Mouse (Mus musculus): Measurements from ENCODE around the gene Olfr250. TPM values are rescaled to one million over a fixed set of nuclear protein-coding genes. Genes with fewer than 3 reads are reported as not detected.
"Not testable (repeated sequence)": the region's sequence is repeated elsewhere in the genome, so short reads cannot be mapped to it uniquely, and the experiment has no call there.

Olfr250 gene
- polyA plus RNA-seq (2014; fragmentation: Nextera tagmentation; extraction: Ambion mirVana), result not detected in 2 replicates

- Histone ChIP-seq H3K4me1 (ENCODE audit: control insufficient read depth, insufficient read depth, low read length) (no peaks in the 10 kb centered on the region), H3K27ac (ENCODE audit: low read depth, low read length) (no peak within 1 kb of the TSS), H3K9me3 (ENCODE audit: control insufficient read depth, low read length) (no peaks in the 10 kb centered on the region), H3K4me3 (ENCODE audit: low read depth, low read length) (no peak within 1 kb of the TSS), H3K4me2 (no peak within 1 kb of the TSS), H3K36me3 (ENCODE audit: control insufficient read depth, insufficient read depth, low read length) (no peaks in the 10 kb centered on the region), H3K27me3 (ENCODE audit: control insufficient read depth, insufficient read depth, low read length) (no peaks in the 10 kb centered on the region), H3K9ac (ENCODE audit: low read length) (no peak within 1 kb of the TSS)
- 88% methylated on average over 2 of the region's 2 CpGs for WGBS
- ATAC-seq (ENCODE audit: low FRiP score), result no peak
- DNase-seq (ENCODE audit: low spot score, missing footprints), result no peak
These were observed at the start of gene Olfr250 for GRCm38 (mm10) chr9:38366596-38366995. TSS of gene Olfr250 (plus strand) at chr9:38366896.

GRCm38 (mm10) chr9:38328760-38329159 is 37.9 kb upstream of the Olfr250 start, which contains the start of gene Olfr25:
TSS of gene Olfr25 (plus strand) at chr9:38329060.
- 83% methylated on average over 3 of the region's 3 CpGs for WGBS
- no peak for ATAC-seq (ENCODE audit: low FRiP score)
- Histone ChIP-seq H3K36me3 (ENCODE audit: control insufficient read depth, insufficient read depth, low read length) (no peaks in the 10 kb centered on the region), H3K27me3 (ENCODE audit: control insufficient read depth, insufficient read depth, low read length) (no peaks in the 10 kb centered on the region), H3K9me3 (ENCODE audit: control insufficient read depth, low read length) (no peaks in the 10 kb centered on the region), H3K4me3 (ENCODE audit: low read depth, low read length) (no peak within 1 kb of the TSS), H3K4me1 (ENCODE audit: control insufficient read depth, insufficient read depth, low read length) (no peaks in the 10 kb centered on the region), H3K27ac (ENCODE audit: low read depth, low read length) (no peak within 1 kb of the TSS), H3K9ac (ENCODE audit: low read length) (no peak within 1 kb of the TSS), H3K4me2 (no peak within 1 kb of the TSS)
- DNase-seq (ENCODE audit: low spot score, missing footprints), result no peak

- no peaks in the 10 kb centered on the region for H3K9me3 ChIP-seq (ENCODE audit: control insufficient read depth, low read length)
- no peaks in the 10 kb centered on the region for H3K36me3 ChIP-seq (ENCODE audit: control insufficient read depth, insufficient read depth, low read length)
- H3K9ac ChIP-seq (ENCODE audit: low read length), result no peak within 1 kb of the TSS
- DNase-seq (ENCODE audit: low spot score, missing footprints) (no peak), ATAC-seq (ENCODE audit: low FRiP score) (no peak)
- no peaks in the 10 kb centered on the region for H3K27me3 ChIP-seq (ENCODE audit: control insufficient read depth, insufficient read depth, low read length)
- no peak within 1 kb of the TSS for H3K27ac ChIP-seq (ENCODE audit: low read depth, low read length)
- 95% methylated on average over 4 of the region's 4 CpGs for WGBS
- H3K4me1 ChIP-seq (ENCODE audit: control insufficient read depth, insufficient read depth, low read length), result no peaks in the 10 kb centered on the region
- H3K4me3 ChIP-seq (ENCODE audit: low read depth, low read length), result no peak within 1 kb of the TSS
- H3K4me2 ChIP-seq, result no peak within 1 kb of the TSS
These were observed 18.6 kb upstream of the Olfr250 start, which contains the start of gene Olfr898 for GRCm38 (mm10) chr9:38348111-38348510. TSS of gene Olfr898 (plus strand) at chr9:38348411.

- DNase-seq (ENCODE audit: low spot score, missing footprints), result no peak
- Histone ChIP-seq H3K4me1 (ENCODE audit: control insufficient read depth, insufficient read depth, low read length) (no peaks in the 10 kb centered on the region), H3K4me2 (no peak within 1 kb of the TSS), H3K4me3 (ENCODE audit: low read depth, low read length) (no peak within 1 kb of the TSS), H3K27ac (ENCODE audit: low read depth, low read length) (no peak within 1 kb of the TSS), H3K9ac (ENCODE audit: low read length) (no peak within 1 kb of the TSS), H3K9me3 (ENCODE audit: control insufficient read depth, low read length) (no peaks in the 10 kb centered on the region), H3K36me3 (ENCODE audit: control insufficient read depth, insufficient read depth, low read length) (no peaks in the 10 kb centered on the region), H3K27me3 (ENCODE audit: control insufficient read depth, insufficient read depth, low read length) (no peaks in the 10 kb centered on the region)
- 81% methylated on average over 2 of the region's 2 CpGs for WGBS
- no peak for ATAC-seq (ENCODE audit: low FRiP score)
These were observed 10.1 kb downstream of the Olfr250 start, which contains the start of gene Olfr251 for GRCm38 (mm10) chr9:38376786-38377185. TSS of gene Olfr251 (plus strand) at chr9:38377086.

GRCm38 (mm10) chr9:38401398-38401797 is 34.7 kb downstream of the Olfr250 start, which contains the start of gene Olfr147:
TSS of gene Olfr147 (plus strand) at chr9:38401698.
- ATAC-seq (ENCODE audit: low FRiP score), result no peak
- no peaks in the 10 kb centered on the region for H3K36me3 ChIP-seq (ENCODE audit: control insufficient read depth, insufficient read depth, low read length)
- no peak within 1 kb of the TSS for H3K9ac ChIP-seq (ENCODE audit: low read length)
- H3K27ac ChIP-seq (ENCODE audit: low read depth, low read length), result no peak within 1 kb of the TSS
- 81% methylated on average over 1 of the region's 1 CpGs for WGBS
- no peaks in the 10 kb centered on the region for H3K9me3 ChIP-seq (ENCODE audit: control insufficient read depth, low read length)
- H3K4me3 ChIP-seq (ENCODE audit: low read depth, low read length), result no peak within 1 kb of the TSS
- no peaks in the 10 kb centered on the region for H3K4me1 ChIP-seq (ENCODE audit: control insufficient read depth, insufficient read depth, low read length)
- no peaks in the 10 kb centered on the region for H3K27me3 ChIP-seq (ENCODE audit: control insufficient read depth, insufficient read depth, low read length)
- DNase-seq (ENCODE audit: low spot score, missing footprints), result no peak
- no peak within 1 kb of the TSS for H3K4me2 ChIP-seq

- DNase-seq (ENCODE audit: low spot score, missing footprints); H3K4me2 ChIP-seq; H3K4me3 ChIP-seq (ENCODE audit: low read depth, low read length); H3K27ac ChIP-seq (ENCODE audit: low read depth, low read length); H3K27me3 ChIP-seq (ENCODE audit: control insufficient read depth, insufficient read depth, low read length); H3K4me1 ChIP-seq (ENCODE audit: control insufficient read depth, insufficient read depth, low read length); H3K9me3 ChIP-seq (ENCODE audit: control insufficient read depth, low read length); ATAC-seq (ENCODE audit: low FRiP score); H3K9ac ChIP-seq (ENCODE audit: low read length); H3K36me3 ChIP-seq (ENCODE audit: control insufficient read depth, insufficient read depth, low read length): not testable (repeated sequence)
- WGBS, result 91% methylated on average over 3 of the region's 3 CpGs
These were observed 40.8 kb downstream of the Olfr250 start for GRCm38 (mm10) chr9:38407502-38407901.

GRCm38 (mm10) chr9:38413502-38413901 is 46.8 kb downstream of the Olfr250 start:
- not testable (repeated sequence) for ATAC-seq (ENCODE audit: low FRiP score); H3K36me3 ChIP-seq (ENCODE audit: control insufficient read depth, insufficient read depth, low read length); H3K4me2 ChIP-seq; H3K4me3 ChIP-seq (ENCODE audit: low read depth, low read length); DNase-seq (ENCODE audit: low spot score, missing footprints); H3K9me3 ChIP-seq (ENCODE audit: control insufficient read depth, low read length); H3K9ac ChIP-seq (ENCODE audit: low read length); H3K27ac ChIP-seq (ENCODE audit: low read depth, low read length); H3K4me1 ChIP-seq (ENCODE audit: control insufficient read depth, insufficient read depth, low read length); H3K27me3 ChIP-seq (ENCODE audit: control insufficient read depth, insufficient read depth, low read length)
- WGBS, result 93% methylated on average over 14 of the region's 14 CpGs

Other genes starting within 250 kb of the Olfr250 start
- not detected in 2 replicates for gene Olfr890, start 224.4 kb upstream of the Olfr250 start, polyA plus RNA-seq (2014; fragmentation: Nextera tagmentation; extraction: Ambion mirVana)
- not detected in 2 replicates for gene Olfr891, start 186.1 kb upstream of the Olfr250 start, polyA plus RNA-seq (2014; fragmentation: Nextera tagmentation; extraction: Ambion mirVana)
- gene Olfr893, start 158.5 kb upstream of the Olfr250 start, polyA plus RNA-seq (2014; fragmentation: Nextera tagmentation; extraction: Ambion mirVana), result not detected in 2 replicates
- not detected in 2 replicates for gene Olfr894, start 148.8 kb upstream of the Olfr250 start, polyA plus RNA-seq (2014; fragmentation: Nextera tagmentation; extraction: Ambion mirVana)
- not detected in 2 replicates for gene Olfr143, start 114.1 kb upstream of the Olfr250 start, polyA plus RNA-seq (2014; fragmentation: Nextera tagmentation; extraction: Ambion mirVana)
- gene Olfr895, start 99.0 kb upstream of the Olfr250 start, polyA plus RNA-seq (2014; fragmentation: Nextera tagmentation; extraction: Ambion mirVana), result not detected in 2 replicates
- not detected in 2 replicates for gene Olfr896-ps1, start 75.8 kb upstream of the Olfr250 start, polyA plus RNA-seq (2014; fragmentation: Nextera tagmentation; extraction: Ambion mirVana)
- gene Olfr25, start 37.8 kb upstream of the Olfr250 start, polyA plus RNA-seq (2014; fragmentation: Nextera tagmentation; extraction: Ambion mirVana), result not detected in 2 replicates
- not detected in 2 replicates for gene Olfr898, start 18.5 kb upstream of the Olfr250 start, polyA plus RNA-seq (2014; fragmentation: Nextera tagmentation; extraction: Ambion mirVana)
- gene Olfr251, start 10.2 kb downstream of the Olfr250 start, polyA plus RNA-seq (2014; fragmentation: Nextera tagmentation; extraction: Ambion mirVana), result not detected in 2 replicates
- gene Olfr147, start 34.8 kb downstream of the Olfr250 start, polyA plus RNA-seq (2014; fragmentation: Nextera tagmentation; extraction: Ambion mirVana), result not detected in 2 replicates
- gene Olfr901, start 62.6 kb downstream of the Olfr250 start, polyA plus RNA-seq (2014; fragmentation: Nextera tagmentation; extraction: Ambion mirVana), result not detected in 2 replicates
- not detected in 2 replicates for gene Olfr902, start 80.8 kb downstream of the Olfr250 start, polyA plus RNA-seq (2014; fragmentation: Nextera tagmentation; extraction: Ambion mirVana)
- gene Olfr904, start 96.2 kb downstream of the Olfr250 start, polyA plus RNA-seq (2014; fragmentation: Nextera tagmentation; extraction: Ambion mirVana), result not detected in 2 replicates
- gene Olfr905, start 104.2 kb downstream of the Olfr250 start, polyA plus RNA-seq (2014; fragmentation: Nextera tagmentation; extraction: Ambion mirVana), result not detected in 2 replicates
- gene Olfr906, start 120.2 kb downstream of the Olfr250 start, polyA plus RNA-seq (2014; fragmentation: Nextera tagmentation; extraction: Ambion mirVana), result not detected in 2 replicates
- gene Olfr907, start 128.9 kb downstream of the Olfr250 start, polyA plus RNA-seq (2014; fragmentation: Nextera tagmentation; extraction: Ambion mirVana), result not detected in 2 replicates
- gene Olfr911-ps1, start 154.7 kb downstream of the Olfr250 start, polyA plus RNA-seq (2014; fragmentation: Nextera tagmentation; extraction: Ambion mirVana), result not detected in 2 replicates
- gene Olfr910, start 171.0 kb downstream of the Olfr250 start, polyA plus RNA-seq (2014; fragmentation: Nextera tagmentation; extraction: Ambion mirVana), result not detected in 2 replicates
- not detected in 2 replicates for gene Olfr912, start 213.3 kb downstream of the Olfr250 start, polyA plus RNA-seq (2014; fragmentation: Nextera tagmentation; extraction: Ambion mirVana)
- not detected in 2 replicates for gene Olfr913, start 225.9 kb downstream of the Olfr250 start, polyA plus RNA-seq (2014; fragmentation: Nextera tagmentation; extraction: Ambion mirVana)
- gene Olfr914, start 238.2 kb downstream of the Olfr250 start, polyA plus RNA-seq (2014; fragmentation: Nextera tagmentation; extraction: Ambion mirVana), result not detected in 2 replicates

All from midbrain, embryonic 11.5 days (tissue).